In the genomic region with DNA sequence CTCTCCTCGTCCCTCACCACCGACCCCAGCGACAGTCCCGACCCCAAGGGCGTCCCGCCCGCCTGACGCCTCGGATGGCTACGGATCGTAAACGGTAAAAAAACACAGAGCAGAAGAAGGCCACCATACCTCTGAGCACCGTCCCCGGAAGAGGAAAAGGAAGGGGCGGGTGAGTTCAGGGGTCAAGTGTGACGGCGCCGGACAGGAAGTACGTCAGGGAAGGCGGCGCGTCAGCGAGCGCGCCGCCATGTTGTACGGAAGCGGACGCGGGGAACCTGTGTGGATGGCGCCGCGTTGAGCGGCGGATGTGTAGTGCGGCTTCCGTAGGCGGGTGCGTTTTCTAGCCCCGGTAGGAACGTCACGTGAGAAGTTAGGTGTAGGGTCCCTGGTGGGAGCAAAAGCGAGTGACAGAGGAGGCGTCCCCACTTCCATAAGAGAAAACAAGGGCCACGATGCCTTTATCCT, we compare ENCODE assay signal across 8 mouse cellular contexts. TPM values are rescaled to one million over a fixed set of nuclear protein-coding genes. Genes with fewer than 3 reads are reported as not detected.
DNase-seq lines count a peak whose midpoint lies in the region; ATAC-seq and TF ChIP-seq lines count a peak whose summit lies in the region.

TSS of gene Rpl34 (minus strand) at position 210 of the 465 bp plus-strand sequence.

- peak within 1 kb of the TSS; percentile 91 for H3K9ac ChIP-seq in lung, postnatal 0 days (replicated peaks; ENCODE audit: low read depth)

- peaks cover 39% of the 10 kb centered on the region for H3K36me3 ChIP-seq in hindbrain, embryonic 10.5 days
- H3K36me3 ChIP-seq in lung, postnatal 0 days (ENCODE audit: insufficient read depth, low read length), result peaks cover 14% of the 10 kb centered on the region

- no peaks in the 10 kb centered on the region for H3K27me3 ChIP-seq in hindbrain, embryonic 10.5 days (ENCODE audit: insufficient read depth, poor library complexity, severe bottlenecking)
- H3K27me3 ChIP-seq in lung, postnatal 0 days (replicated peaks; ENCODE audit: insufficient read depth, low read length), result no peaks in the 10 kb centered on the region

- H3K4me1 ChIP-seq in hindbrain, embryonic 10.5 days (replicated peaks), result peaks cover 22% of the 10 kb centered on the region
- H3K4me1 ChIP-seq in lung, postnatal 0 days (ENCODE audit: insufficient read depth, low read depth, low read length), result no peaks in the 10 kb centered on the region

- peak within 1 kb of the TSS; percentile 100 for H3K4me3 ChIP-seq in hindbrain, embryonic 10.5 days
- peak within 1 kb of the TSS; percentile 95 for H3K4me3 ChIP-seq in lung, postnatal 0 days (ENCODE audit: low read depth, low read length)

- no peak for TF ChIP-seq CTCF in lung, postnatal 0 days (IDR thresholded peaks at IDR 0.05)

- ATAC-seq in frontal cortex, adult (ENCODE audit: low TSS enrichment), result peak; percentile 97
- peak; percentile 99 for ATAC-seq in lung, postnatal 0 days

- WGBS in hindbrain, embryonic 10.5 days, result under 1% methylated on average over 45 of the region's 45 CpGs
- WGBS in lung, postnatal 0 days, result 2% methylated on average over 45 of the region's 45 CpGs

- DNase-seq in MN1 (ENCODE audit: low spot score), result peak; percentile 95
- DNase-seq in cerebellum, adult 9-10 months, result peak; percentile 94
- DNase-seq in hindbrain, embryonic 10.5 days (ENCODE audit: low spot score), result peak; percentile 94
- DNase-seq in layer of hippocampus, adult 9-11 months, result peak; percentile 97
- DNase-seq in lung, postnatal 0 days (ENCODE audit: low spot score), result peak; percentile 97
- peak; percentile 93 for DNase-seq in ovary, postnatal 14 days (ENCODE audit: low spot score)
- DNase-seq in thymus, postnatal 14 days, result peak; percentile 94

- peak; percentile 74 for TF ChIP-seq EP300 in lung, postnatal 0 days (IDR thresholded peaks at IDR 0.05)

- H3K4me2 ChIP-seq in lung, postnatal 0 days (replicated peaks; ENCODE audit: low read depth, low read length), result peak within 1 kb of the TSS; percentile 73

- H3K9me3 ChIP-seq in hindbrain, embryonic 10.5 days, result no peaks in the 10 kb centered on the region
- no peaks in the 10 kb centered on the region for H3K9me3 ChIP-seq in lung, postnatal 0 days (ENCODE audit: low read length)

- peak within 1 kb of the TSS; percentile 95 for H3K27ac ChIP-seq in hindbrain, embryonic 10.5 days
- peak within 1 kb of the TSS; percentile 94 for H3K27ac ChIP-seq in lung, postnatal 0 days (ENCODE audit: low read length)

RNA-seq across cellular contexts. Expression of gene Rpl34, which starts in this region (rescaled TPM):
- polyA plus RNA-seq in hindbrain, embryonic 10.5 days (2016; fragmentation: Nextera tagmentation; extraction: Ambion mirVana), result 772 and 890 TPM in 2 replicates
- polyA plus RNA-seq in lung, postnatal 0 days (2015; fragmentation: Nextera tagmentation; extraction: Ambion mirVana), result 771 and 839 TPM in 2 replicates

Comparison
In these comparisons a context has a peak if more than half of its experiments do, and no peak if none do; other contexts are left out.
1. Peak in every context shown above with its lines: DNase-seq, ATAC-seq, H3K4me3 ChIP-seq and H3K27ac ChIP-seq.